Mouse (Mus musculus) sigmoid colon, adult 10 weeks (tissue): ENCODE data around the gene Olfr1458. TPM values are rescaled to one million over a fixed set of nuclear protein-coding genes. Genes with fewer than 3 reads are reported as not detected.

Experiments
- polyA plus RNA-seq: library from polyadenylated mRNA; stranded (reverse); fragments of 350-450 nt; fragmentation: Illumina TruSeq; extraction: RNeasy Lipid Tissue Mini Kit (QIAGEN cat#74804); gene quantifications from one replicate; pipeline ENCODE4 v1.2.3, GENCODE M21; 2014; ENCODE audit warnings: low read depth, low replicate concordance

The Olfr1458 gene
- not detected for polyA plus RNA-seq

DNA sequence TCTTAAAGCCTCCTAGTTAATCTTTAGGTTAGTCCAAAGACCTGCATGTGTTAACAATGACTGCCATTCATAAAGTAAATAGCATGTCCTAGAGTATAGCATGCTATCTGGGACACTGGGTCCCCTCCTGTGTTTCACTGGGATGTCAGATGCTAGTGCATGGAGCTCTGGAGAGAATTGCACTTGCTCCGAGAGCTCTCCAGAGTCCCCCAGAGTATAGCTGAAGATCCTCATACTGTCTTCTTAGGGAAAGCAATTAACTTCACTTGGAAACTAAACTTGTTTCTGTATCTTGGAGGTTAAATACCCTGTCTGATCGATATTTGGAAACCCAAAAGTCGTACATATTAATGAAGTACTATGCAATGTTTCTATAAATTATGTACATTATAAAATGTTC is at the start of gene Olfr1458:
Gene Olfr1458 (minus strand): TSS at position 101 of the 400 bp plus-strand sequence.

DNA sequence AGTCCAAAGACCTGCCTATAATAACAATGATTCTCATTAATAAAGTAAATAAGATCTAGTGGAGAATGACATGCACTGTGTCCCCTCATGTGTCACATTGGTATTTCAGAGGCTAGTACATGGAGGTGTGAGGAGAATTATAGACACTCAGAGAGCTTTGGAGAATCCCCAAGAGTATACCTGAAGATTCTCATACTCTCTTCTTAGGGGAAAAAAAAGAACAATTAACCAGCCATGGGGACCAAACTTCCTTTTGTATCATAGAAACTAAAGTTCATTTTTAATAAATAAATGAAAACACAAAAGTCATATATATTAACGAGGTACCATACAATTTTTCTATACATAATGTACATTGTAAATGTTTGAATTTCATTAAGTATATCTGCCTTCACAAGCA is 42.9 kb upstream of the Olfr1458 start, which contains the start of gene Olfr1459:
Gene Olfr1459 (minus strand): TSS at position 101 of the 400 bp plus-strand sequence.

DNA sequence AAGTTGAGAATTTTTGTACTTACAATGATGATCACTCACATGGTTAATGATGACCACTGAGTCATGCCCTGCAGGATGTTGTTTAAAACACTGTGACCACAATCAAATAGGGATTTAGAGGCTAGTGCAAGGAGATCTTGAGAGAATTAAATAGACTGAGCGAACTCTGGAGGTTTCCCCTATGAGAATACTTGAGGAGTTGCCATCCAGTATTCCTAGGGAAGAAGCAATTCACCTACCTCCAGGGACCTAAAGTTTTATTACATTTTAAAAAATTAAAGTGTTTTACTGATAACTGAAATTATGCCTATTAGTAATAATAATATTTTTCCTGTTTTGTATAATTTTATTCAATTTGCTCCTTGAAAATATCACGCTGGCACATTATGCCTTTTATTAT is 8.8 kb downstream of the Olfr1458 start, which contains the start of gene Olfr1457:
Gene Olfr1457 (minus strand): TSS at position 101 of the 400 bp plus-strand sequence.

DNA sequence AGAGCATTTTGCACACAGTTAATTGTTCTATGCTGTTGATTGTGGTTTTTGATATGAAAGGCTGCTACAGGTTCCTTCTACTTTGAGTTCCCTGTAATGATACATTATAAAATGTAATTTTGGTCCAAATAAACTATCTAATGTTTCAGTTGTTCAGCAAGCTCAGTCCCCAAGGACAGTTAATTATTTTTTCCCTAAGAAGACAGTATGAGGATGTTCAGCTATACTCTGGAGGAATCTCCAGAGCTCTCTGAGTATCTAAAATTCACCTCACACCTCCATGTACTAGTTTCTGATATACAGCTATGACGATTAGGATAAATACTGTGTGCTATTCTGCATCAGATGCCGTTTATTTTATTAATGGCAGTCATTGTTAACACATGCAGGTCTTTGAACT is 46.3 kb downstream of the Olfr1458 start, which contains the start of gene Olfr1454:
Gene Olfr1454 (plus strand): TSS at position 301 of the 400 bp plus-strand sequence.

Other genes starting within 250 kb of the Olfr1458 start
- gene Olfr1444, start 249.5 kb downstream of the Olfr1458 start, polyA plus RNA-seq: not detected
- not detected for gene Olfr1445, start 222.9 kb downstream of the Olfr1458 start, polyA plus RNA-seq
- not detected for gene Olfr1446, start 213.3 kb downstream of the Olfr1458 start, polyA plus RNA-seq
- not detected for gene Olfr1447, start 203.0 kb downstream of the Olfr1458 start, polyA plus RNA-seq
- not detected for gene Olfr1448, start 182.4 kb downstream of the Olfr1458 start, polyA plus RNA-seq
- not detected for gene Olfr1449, start 175.9 kb downstream of the Olfr1458 start, polyA plus RNA-seq
- not detected for gene Olfr1450, start 156.5 kb downstream of the Olfr1458 start, polyA plus RNA-seq
- gene Olfr1451, start 111.8 kb downstream of the Olfr1458 start, polyA plus RNA-seq: not detected
- not detected for gene Olfr1453, start 78.4 kb downstream of the Olfr1458 start, polyA plus RNA-seq
- not detected for gene Olfr1454, start 46.2 kb downstream of the Olfr1458 start, polyA plus RNA-seq
- gene Olfr1457, start 8.9 kb downstream of the Olfr1458 start, polyA plus RNA-seq: not detected
- gene Olfr1459, start 42.8 kb upstream of the Olfr1458 start, polyA plus RNA-seq: not detected
- gene Olfr1461, start 56.2 kb upstream of the Olfr1458 start, polyA plus RNA-seq: not detected
- not detected for gene Olfr1462, start 79.0 kb upstream of the Olfr1458 start, polyA plus RNA-seq
- gene Olfr1463, start 124.6 kb upstream of the Olfr1458 start, polyA plus RNA-seq: not detected
- not detected for gene Olfr1465, start 208.8 kb upstream of the Olfr1458 start, polyA plus RNA-seq
- not detected for gene Olfr1466, start 232.1 kb upstream of the Olfr1458 start, polyA plus RNA-seq